Mouse (Mus musculus) thymus, postnatal 14 days (tissue): Measurements from ENCODE around the gene Rps6kb1.

Source experiments
- DNase-seq: peaks from one replicate; pipeline ENCODE4 v3.0.0; 2021

Gene Rps6kb1

DNA sequence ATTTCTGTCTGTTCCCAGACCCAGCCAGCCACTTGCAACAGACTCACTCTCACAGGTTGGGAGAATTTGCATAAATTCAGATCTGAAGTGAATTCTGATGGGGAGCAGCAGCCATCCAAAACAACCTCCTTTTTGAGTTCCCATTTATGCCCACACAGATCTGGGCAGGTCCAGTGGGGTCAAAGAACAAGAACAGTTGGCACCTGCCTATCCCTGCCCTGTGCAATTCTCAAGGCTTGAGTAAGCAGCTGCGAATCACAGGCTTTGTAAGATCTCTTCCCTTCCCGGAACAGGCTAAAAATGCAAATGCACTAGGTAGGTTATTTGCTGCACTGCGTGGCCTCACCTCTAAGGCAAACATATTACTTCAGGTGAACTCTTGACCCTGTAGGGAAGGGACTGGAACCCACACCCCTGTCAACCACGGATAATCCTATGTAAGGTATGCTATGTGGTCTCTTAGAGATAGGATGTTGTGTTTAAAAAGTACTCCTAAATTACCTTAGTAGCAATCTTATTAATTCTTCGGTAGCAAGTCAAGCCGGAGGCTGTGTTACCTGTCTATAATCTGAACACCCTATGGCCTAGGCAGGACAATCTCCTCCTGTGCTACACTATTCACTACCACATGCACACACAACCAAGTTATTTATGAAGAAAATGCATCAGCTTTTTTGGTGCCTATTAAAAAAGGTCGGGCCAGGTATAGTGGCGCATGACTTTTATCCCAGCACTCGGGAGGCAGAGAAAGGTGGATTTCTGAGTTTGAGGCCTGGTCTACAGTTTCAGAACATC is 35.9 kb upstream of the Rps6kb1 start:
- peak; percentile 34 for DNase-seq

DNA sequence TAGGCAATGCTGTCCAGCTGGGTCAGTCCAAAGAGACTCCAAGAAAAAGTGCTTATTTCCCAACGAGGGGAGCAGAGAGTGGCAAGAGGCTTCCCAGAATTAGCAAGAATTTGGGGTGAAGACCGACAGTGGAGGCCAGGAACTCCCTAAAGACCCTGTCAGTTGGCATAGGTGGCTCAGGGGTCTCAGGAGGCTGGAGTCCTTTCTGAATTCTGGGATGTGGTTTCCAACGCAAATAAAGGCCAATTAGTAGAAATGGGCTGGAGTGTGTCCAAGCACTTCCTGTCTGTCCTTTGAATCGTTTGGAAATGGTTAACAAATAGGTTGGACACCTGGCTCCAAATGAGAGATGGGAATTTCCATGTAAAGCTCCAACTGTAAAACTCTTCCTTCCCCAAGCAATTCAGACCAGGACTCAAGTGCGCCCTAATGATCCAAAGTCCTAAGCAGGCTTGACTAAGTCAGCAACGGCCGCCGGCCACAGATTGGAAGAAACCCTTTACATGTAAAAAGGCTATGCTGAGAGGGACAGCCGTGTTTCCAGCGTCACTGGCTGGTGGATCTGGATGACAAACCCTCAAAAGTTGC is 35.2 kb upstream of the Rps6kb1 start:
- DNase-seq, result peak; percentile 18

DNA sequence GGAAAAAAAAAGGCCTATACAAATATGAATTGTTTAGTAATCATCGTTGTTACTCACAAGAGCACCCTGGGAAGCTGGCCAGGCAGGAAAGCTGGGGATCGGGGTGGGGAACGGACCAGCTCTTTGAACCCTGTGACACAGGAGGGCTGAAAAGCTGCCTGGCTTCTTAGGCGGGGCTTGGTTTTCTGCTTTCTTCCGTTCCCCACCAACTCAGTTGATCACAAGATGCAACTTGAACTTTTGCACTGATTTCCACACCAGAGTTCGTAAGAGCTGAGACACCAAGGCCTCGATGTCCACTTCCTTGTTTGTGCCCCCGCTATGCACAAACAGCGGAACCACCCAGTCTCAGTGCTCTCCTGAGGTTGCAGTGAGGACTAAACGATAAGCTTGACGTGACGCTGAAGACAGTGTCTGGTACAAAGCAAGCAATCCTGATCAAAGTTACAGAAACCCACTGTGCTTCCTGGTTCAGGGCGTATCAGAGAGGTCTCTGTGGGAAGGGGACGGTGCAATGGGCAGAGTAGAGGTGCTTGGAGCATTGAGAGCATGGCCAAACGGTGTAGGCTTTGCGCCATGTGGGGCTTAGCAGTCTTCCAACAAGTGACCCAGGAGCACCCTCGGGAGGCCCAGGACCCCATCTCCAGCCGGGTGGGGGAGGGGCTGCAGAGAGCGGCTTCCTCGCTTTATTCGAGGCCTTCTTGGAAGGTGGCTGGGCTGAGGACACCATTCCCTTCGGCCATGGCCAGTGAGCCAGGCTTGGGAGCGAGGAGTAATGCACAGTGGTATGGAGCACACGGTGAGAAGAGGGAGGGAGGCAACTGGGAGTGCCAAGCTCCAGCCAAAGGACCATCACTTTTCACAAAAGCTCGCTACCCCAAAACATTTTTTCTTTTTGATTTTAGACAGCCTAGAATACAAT is 34.5 kb upstream of the Rps6kb1 start:
- DNase-seq, result peak; percentile 63

- no peak for DNase-seq
These were observed 33.7 kb upstream of the Rps6kb1 start for GRCm38 (mm10) chr11:86578106-86578808.

- peak; percentile 27 for DNase-seq
These were observed 32.6 kb upstream of the Rps6kb1 start for GRCm38 (mm10) chr11:86577231-86577630.

DNA sequence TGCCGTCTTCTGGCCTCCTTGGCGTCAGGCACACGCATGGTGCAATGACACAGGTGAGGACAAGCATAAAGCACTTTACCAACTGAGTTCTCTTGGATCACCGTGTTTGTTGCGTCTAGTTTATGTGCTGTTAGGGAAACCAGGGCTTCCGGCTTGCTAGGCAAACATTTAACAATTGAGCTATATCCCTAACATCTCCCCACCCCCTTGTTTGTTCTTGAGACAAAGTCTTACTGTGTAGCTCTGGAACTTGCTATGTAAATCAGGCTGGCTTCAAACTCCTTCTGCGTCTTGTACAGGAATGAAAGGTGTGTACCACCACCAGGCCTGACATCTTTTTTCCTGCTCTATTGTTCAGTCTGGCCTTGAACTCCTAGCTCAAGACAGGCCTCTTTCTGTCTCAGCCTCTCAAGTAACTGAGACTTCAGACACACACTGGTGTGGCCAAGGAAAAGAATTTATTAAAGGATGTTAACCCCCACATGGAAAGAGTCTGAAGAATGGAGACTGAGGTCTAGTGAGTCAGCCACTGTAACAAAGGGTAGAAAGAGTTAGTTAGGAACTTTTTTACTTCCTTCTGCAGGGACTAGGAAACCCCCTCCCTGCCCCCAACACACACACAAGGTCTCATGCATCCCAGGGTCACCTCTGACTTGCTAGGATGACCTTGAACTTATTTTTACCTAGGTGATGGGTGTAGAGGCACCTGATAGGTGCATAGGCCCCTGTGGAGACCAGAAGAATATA is 31.2 kb upstream of the Rps6kb1 start:
- DNase-seq, result no peak

DNA sequence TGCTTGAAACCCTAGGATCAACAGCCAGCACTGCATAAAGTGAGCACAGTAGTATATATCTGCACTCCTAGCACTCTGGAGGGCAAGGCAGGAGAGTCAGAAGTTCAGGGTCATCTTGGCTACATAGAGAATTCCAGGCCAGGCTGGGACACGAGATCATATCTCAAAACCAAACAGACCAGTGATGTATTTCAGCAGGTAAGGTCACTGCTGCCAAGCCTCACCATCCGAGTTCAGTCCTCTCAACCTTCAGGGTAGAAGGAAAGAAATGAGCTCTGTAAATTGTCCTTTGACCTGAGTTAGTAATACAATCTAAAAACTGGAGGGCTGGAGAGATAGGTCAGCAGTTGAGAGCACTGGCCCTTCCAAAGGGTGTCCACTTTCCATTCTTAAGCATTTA is 29.8 kb upstream of the Rps6kb1 start:
- no peak for DNase-seq

DNA sequence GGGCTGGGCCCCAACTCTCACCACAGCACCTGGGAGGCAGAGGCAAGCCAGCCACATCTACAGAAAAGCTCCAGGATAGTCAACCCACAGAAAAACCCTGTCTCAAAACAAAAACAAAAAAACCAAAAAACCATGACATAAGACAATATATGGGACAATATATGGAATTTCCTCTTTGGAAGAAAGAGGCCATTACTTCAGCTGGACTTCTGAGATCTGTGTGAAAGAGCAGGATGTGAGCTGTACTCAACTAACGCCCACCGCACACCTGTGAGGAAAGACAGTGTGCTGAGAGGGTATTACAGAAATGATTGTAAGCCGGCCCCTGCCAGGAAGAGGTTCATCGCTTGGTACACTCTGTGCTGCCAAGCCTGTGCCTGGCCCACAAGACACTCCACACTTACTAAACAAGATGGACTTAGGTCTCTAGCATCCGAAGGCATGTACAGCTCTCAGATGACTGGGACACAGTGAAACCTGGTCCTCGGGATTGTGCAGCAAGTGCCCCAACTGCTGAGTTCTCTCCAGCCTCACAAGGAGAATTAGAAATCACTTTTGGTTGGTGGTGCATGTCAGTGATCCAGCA is 29.1 kb upstream of the Rps6kb1 start:
- peak; percentile 67 for DNase-seq

DNA sequence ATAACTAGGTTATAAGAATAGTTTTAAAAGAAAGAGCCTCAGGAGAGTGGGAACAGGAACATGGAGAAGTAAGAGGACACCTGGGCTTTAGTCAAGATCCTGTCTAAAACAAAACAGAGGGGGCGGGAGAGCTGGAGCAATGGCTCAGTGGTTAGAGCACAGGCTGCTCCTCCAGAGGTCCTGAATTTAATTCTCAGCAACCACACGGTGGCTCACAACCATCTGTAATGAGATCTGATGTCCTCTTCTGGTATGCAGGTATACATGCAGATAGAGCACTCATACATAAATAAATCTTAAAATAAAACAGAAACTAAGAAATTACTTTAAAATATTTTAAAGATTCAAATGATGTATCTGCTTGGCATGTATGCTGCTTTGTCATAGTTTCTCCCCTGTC is 28.0 kb upstream of the Rps6kb1 start:
- peak; percentile 22 for DNase-seq

DNA sequence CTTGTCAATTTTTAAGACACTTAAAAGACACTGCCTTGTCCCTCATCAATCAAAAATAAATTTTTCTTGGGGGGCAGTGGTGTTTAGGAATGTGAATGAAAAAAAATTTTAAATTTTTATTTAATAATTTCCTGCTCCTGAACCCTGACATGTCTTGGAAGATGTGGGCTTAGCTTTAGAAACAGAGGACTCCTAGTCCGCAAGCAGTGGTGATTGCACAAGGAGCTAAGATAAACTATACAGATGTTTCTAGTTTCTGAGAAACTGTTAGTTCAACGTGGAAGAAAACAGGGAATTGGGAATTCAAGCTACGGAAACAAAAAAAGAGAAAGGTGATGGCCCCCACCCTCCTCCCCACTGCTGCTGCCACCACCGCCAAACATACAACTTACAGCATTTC is 27.3 kb upstream of the Rps6kb1 start:
- no peak for DNase-seq

- DNase-seq, result no peak
These were observed 26.6 kb upstream of the Rps6kb1 start for GRCm38 (mm10) chr11:86571047-86571855.

DNA sequence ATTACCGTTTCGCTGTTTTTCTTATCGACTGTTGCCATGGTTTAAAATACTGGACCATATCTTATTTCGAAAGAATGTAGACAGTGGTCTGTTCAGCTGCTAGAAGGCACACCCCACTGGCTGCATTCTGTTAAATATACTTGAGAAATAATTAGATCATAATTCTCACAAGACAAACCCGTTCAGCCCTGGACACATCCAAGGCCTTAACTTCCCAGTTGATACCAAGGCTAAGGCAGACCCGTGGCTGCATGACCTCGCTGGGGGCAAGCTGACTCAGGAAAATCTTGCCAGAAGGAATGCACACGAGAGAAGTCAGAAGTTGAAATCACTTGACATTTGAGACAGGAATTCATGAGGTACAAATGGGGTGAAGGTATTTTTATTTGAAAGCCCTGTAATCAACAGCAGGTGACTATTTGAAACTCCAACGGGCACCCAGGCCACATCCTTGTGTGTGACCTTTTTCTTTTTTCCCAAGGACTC is 25.7 kb upstream of the Rps6kb1 start:
- no peak for DNase-seq

- peak; percentile 32 for DNase-seq
These were observed 23.8 kb upstream of the Rps6kb1 start for GRCm38 (mm10) chr11:86568425-86568824.

DNA sequence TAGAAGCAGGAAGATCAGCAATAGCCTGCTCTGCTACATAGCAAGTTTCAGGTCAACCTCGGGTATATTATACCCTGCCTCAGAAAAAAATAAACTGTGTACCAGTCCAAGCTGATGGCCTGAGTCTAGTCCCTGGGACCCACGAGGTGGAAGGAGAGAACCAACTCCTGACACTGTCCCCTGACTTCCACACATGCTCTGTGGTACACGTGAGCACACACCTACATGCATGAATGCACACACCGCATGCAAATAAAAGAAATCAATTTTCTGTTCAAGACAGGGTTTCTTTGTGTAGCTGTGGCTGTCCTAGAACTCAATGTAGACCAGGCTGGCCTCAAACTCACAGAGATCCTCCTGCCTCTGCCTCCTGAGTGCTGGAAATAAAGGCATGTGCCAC is 13.7 kb upstream of the Rps6kb1 start:
- no peak for DNase-seq

DNA sequence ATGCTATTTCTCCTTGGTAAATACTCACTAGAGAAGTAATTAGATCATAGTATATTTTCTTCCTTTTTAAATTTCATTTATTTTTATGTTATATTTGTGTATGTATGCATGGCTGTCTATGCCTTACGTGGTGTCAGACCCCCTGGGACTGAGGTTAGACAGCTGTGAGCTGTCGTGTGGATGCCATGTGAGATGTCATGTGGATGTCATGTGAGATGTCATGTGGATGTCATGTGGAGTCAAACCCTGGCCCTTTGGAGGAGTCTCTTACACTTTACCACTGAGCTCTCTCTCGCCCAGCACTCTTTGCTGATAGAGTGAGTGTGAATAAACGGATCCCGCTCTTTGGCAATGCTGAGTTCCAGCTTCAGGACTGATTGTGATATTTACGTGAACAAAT is 8.9 kb upstream of the Rps6kb1 start:
- DNase-seq, result no peak

DNA sequence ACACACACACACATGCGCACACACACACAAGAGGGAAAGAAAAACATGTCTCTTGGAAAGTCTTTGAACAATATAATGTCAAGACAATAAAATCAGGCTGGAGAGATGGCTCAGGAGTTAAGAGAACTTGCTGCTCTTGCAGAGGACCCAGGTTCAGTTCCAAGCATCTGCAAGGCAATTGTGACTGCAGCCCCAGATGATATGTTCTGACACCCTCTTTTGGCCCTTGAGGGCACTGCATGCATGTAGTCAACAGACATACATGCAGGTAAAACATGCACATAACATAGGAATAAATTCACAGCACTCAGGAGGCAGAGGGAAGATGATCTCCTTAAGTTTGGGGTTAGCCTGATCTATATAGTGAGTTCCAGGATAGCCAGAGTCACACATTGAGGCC is 2.8 kb upstream of the Rps6kb1 start:
- peak; percentile 52 for DNase-seq

- DNase-seq, result no peak
These were observed 951 bp upstream of the Rps6kb1 start for GRCm38 (mm10) chr11:86545556-86545955.

DNA sequence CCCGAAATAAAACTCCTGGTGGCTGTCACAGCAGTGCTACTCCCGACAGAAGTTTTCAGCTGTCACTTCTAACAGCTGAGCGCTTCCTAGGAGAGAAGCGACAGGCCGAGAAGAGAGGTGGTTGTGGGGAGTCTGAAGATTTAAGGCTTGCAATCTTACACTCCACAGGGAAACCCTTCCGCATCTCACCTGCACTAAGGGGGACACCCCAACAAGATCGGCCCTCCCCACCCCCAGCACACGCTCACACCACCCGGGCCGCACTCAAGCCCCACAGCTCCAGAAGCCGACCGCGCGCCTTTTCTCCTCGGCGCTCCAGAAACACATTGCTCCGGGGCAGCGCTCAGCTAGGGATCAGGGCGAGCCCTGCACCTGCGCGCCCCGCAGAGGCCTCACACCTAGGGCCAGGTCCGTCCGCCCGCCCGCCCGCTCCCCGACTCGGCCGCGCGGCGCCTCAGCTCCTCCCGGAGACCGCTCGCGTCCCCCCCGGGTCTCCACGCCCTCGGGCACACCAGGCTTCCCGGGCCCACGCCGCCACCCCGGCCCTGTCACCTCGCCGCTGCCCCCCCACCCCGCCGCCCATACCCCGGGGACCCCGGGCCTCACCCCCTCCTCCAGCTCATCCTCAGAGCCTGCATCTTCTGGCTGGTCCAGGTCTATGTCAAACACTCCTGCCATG is 506 bp downstream of the Rps6kb1 start:
- no peak for DNase-seq

DNA sequence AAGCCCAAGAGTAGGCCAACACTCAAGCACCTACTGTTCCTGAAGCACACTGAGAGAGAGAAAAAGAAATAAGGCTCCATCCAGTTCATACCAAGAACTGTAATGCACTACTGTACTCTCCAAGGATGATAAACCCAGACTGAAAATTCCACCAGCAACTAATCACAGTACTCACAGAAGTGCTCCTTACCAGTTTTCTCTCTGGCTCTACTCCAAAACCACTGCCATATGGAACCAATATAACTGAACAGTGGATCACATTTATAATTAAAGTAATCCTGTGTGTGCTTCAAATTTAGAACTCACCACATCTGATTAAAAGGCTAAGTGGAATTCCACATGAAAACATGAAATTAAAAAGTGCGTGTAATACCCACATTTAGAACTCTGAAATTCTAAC is 1.8 kb downstream of the Rps6kb1 start:
- DNase-seq, result no peak

- DNase-seq, result no peak
These were observed 4.1 kb downstream of the Rps6kb1 start for GRCm38 (mm10) chr11:86540476-86540845.
